Mouse (Mus musculus) gastrocnemius, postnatal 14 days (tissue): ENCODE measurements around the gene Babam2. TPM values are rescaled to one million over a fixed set of nuclear protein-coding genes. Genes with fewer than 3 reads are reported as not detected.

ENCODE experiments used
- DNase-seq: peaks from one replicate; pipeline ENCODE4 v3.0.0; 2021; ENCODE audit warnings: mixed read lengths
- intact Hi-C: fragments of 180-260 bp; cut with DNase I; formaldehyde crosslinking; loops from one replicate; pipeline ENCODE4 v1.15.1; 2025; ENCODE audit warnings: low total_unique reads
- total RNA-seq, 2 experiments: library from RNA; stranded (reverse); gene quantifications; 2 replicates each; pipeline ENCODE4 v1.2.3; 2021

Babam2 gene
- total RNA-seq, 2 experiments from 2014 or later = 34.7 to 35.7 TPM

DNA sequence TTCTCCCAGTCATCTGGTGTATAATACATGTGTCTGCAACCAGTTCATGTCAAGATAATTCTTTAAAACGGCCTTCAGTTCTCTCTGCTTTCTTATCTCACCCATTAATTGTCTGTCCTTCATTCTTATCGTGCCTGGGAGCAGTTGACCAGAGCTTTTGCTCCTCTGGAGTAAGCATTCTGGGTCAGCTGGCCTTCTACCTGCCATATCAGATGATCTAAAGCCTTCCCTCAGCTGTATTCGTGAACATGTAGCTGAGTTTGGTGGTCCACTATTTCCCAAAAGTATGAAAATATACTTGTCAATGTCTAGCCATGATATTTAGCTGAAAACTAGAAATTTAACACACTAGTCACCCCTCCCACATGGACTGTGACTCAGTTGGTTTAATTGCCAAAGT lies 304.3 kb downstream of the Babam2 start:
- intact Hi-C loops = no loop called here
- DNase-seq = no peak

DNA sequence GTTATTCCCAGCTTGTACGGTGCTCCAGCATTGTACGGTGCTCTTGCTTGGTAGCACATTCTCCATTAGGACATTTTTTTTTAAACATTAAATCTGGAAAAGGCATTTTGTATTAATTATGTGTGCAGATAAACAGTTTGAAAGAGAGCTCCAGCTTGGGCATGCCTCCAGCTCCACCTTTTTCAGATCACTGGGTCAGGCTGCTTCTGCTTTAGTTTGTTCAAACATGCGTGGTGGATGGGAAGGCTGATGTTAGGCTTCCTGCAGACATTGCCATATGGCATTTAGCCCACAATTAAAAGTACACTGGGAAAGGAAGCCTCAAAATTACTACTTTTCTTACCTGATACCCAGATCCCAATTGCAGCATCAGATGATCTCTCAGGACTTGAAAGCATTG lies 310.9 kb downstream of the Babam2 start:
- DNase-seq = no peak
- intact Hi-C loops = no loop called here

GRCm38 (mm10) chr5:32010056-32010455 lies 312.6 kb downstream of the Babam2 start:
- intact Hi-C loops = no loop called here
- DNase-seq = no peak

DNA sequence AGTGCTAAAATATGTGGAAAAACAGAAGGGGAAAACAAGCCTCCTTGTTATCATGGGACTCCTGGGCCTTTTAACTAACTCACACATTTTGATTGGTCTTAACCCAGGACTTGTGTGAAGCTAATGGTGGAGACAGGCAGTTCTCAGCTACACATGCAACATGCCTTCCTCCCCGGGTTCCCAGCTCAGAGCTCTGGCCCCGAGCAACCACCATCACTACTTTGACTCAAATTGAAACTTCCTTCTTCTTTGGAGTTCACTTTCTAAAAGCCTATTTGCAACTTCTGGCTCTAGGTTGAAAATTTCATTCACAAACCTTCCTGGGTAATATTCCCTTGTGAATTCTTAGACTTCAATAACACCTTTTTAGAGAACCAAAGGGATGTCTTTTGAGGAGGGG lies 315.6 kb downstream of the Babam2 start:
- intact Hi-C loops = no loop called here
- DNase-seq = no peak

DNA sequence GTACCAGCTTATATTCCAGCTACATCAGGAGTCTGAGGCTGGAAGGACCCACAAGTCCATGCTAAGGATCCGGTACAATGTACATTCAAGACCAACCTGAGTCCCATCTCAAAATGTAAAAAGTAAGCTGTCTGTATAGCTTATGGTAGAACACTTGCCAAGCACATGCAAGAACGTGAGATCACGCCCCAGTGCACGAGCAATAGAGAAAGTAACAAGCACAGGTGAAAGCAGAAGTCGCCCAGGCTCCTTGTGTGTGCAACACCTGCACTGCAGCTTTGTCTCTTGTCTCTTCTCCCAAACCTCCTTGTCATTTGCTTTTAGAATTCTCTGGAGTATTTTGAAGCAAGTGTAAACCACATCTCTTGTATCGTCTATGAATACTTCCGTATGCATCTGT lies 317.3 kb downstream of the Babam2 start:
- no peak for DNase-seq

DNA sequence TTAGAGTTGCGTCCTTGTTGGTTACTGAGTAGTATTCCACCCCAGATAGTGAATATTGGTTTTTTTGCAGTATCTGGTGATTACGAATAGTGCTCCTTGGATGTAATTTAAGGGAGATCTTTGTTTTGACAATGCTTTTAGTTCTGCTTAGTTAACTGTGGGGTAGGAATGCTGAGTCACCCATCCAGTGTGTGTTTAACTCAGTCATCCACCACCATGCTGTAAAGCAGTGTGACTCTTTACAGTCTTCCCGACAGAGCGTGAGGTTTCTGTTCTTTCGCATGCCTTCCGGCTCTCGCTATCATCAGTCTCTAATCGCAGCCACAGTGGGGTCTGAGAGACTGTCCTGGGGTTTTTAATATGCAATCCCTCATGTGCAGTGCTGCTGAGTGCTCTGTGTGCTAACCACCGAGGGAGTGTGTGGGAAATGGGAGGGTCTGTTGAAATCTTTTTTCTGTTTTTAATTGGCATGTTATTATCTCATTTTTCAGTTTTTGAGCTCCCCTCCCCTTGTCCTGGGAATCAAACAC lies 318.5 kb downstream of the Babam2 start:
- intact Hi-C loops = no loop called here
- no peak for DNase-seq

More for the DNA sequence above, 317.3 kb downstream of the Babam2 start:
- intact Hi-C loops = no loop called here

DNA sequence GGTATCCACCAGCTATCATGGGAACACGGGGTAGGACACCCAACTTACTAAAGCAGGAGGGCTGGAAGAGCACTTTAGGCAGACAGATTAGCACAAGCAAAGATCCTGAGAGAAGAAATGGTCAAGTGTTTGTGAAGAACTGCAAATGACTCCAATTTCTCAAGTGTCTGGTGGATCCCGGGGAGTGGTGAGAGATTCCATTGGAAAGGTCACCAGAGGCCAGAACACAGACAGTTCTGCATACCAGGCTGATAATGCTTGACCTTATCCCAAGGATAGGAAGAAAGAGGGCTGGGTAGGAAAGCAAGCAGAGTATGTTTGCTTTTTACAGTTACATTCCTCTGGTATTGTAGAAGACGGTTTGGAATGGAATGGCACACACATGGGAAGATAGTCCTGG lies 320.2 kb downstream of the Babam2 start:
- no peak for DNase-seq
- intact Hi-C loops = no loop called here

DNA sequence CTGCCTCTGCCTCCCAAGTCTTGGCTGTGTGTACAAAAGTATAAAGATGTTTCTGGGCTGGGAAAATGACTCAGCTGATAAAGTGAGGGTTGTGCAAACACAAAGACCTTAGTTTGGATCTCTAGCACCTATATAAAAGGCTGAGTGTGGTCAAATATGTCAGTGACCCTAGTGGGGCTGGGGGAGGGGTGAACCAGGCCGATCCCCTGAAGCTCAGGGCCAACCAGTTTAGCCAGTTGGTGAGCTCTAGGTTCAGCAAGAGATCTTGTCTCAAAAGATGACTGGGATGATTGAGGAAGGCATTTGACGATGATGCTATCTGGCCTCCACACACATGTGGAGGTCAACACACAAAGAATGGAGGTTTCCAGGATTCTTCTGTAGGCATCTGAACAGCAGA lies 320.8 kb downstream of the Babam2 start:
- DNase-seq = no peak
- intact Hi-C loops = no loop called here

DNA sequence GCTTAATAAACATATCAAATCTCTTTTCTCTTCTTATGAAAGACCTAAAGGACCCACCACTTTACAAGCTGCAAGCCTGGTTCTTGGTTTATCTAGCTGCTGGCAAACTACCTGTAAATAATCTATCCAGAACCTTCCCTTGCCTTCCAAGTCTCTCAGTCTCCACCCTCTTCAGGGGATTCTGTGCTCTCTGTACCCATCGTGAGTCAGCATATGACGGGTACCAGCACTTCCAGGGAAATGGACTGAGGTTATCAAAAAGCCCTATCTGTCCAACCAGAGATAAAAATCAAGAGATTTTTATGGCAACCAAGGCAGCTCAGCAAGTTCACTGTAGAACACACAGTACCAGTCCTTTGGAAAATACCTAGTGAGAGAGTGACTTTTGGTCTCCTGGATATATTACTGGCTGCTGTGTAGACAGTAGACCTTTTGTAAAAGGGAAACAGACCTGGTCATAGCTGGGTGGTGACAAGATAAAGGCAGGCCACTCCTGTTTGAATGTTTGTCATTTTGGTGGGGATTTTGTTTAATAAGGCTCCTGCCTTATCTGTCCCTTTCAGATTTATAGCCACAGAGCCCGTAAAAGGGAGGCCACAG lies 332.4 kb downstream of the Babam2 start:
- no peak for DNase-seq
- intact Hi-C loops = no loop called here

- intact Hi-C loops = no loop called here
- no peak for DNase-seq
Observed at GRCm38 (mm10) chr5:32033185-32033584, 335.7 kb downstream of the Babam2 start.

GRCm38 (mm10) chr5:32033621-32034020 lies 336.1 kb downstream of the Babam2 start:
- intact Hi-C loops = no loop called here
- DNase-seq = no peak

GRCm38 (mm10) chr5:32034475-32035054 lies 337.1 kb downstream of the Babam2 start:
- intact Hi-C loops = no loop called here
- DNase-seq = no peak

DNA sequence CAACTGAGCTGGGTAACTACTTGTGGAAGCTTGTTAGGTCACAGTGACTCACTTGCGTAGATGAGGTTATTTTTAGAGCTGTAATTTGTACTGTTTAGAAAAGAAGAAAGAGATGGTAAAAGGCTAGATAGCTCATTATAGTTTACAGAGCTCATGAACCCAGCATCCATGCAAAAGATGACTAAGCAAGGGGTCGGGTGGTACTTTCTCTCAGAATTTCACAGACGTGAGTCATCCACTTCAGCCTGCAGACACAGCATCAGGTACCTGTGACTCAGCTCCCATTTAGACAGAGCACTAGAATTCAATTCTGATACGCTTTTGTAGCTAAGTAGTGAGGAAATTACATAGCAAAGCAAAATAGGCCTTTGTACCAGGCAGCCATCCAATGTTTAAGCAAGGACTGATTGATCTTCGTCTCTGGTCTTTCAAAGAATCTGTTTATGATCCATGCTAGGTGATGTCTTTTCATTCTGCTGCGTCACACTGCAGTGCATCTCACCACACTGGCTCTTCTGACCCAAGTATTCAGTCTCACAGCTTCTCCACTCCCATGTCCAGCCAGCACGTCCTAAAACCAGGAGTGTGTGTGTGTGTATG lies 338.3 kb downstream of the Babam2 start:
- DNase-seq = no peak
- intact Hi-C loops = no loop called here

GRCm38 (mm10) chr5:32036896-32037295 lies 339.4 kb downstream of the Babam2 start:
- no peak for DNase-seq
- intact Hi-C loops = no loop called here

GRCm38 (mm10) chr5:32037546-32037945 lies 340.1 kb downstream of the Babam2 start:
- no peak for DNase-seq
- intact Hi-C loops = no loop called here

GRCm38 (mm10) chr5:32038994-32039393 lies 341.5 kb downstream of the Babam2 start:
- intact Hi-C loops = no loop called here
- DNase-seq = no peak

GRCm38 (mm10) chr5:32039511-32039910 lies 342.0 kb downstream of the Babam2 start:
- intact Hi-C loops = no loop called here

DNA sequence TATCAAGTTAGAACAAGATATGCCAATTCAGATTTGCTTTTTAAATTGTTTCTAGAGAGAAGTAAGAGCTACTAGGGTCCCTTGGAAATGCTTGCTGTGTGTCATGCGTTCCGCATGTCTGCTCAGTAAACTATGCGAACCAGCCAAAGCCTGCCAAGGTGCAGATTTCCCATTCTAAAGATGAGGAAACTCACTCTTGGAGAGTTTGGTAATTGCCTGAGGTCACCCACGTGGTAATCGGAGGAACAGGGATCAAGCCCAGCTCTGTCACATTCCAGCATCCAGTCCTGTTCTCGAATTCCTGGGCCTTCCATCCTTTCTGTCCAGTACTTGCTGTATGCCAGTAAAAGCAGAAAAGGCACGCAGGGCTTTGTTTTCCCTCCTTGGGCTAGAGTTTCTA lies 345.7 kb downstream of the Babam2 start:
- intact Hi-C loops = no loop called here
- no peak for DNase-seq

More at GRCm38 (mm10) chr5:32039511-32039910, 342.0 kb downstream of the Babam2 start:
- DNase-seq = no peak

DNA sequence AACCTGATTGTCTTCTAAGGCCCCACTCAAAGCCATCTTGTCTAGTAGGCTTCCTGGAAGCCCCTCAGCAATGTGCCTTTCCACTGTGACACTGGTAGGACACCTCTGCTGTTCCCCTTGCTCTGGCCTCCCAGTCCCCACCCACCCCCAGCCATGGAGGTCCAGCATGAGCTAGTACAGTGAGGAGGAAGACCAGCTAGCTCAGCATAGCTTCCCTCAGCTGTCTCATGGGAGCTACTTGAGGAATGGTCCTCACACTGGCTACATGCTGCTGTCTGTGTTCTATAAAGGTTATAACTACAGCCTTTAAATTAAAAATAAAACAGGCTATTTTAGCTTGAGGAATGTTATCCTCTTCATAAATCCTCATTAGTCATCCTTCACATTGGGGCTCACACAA lies 346.5 kb downstream of the Babam2 start:
- DNase-seq = no peak
- intact Hi-C loops = no loop called here

DNA sequence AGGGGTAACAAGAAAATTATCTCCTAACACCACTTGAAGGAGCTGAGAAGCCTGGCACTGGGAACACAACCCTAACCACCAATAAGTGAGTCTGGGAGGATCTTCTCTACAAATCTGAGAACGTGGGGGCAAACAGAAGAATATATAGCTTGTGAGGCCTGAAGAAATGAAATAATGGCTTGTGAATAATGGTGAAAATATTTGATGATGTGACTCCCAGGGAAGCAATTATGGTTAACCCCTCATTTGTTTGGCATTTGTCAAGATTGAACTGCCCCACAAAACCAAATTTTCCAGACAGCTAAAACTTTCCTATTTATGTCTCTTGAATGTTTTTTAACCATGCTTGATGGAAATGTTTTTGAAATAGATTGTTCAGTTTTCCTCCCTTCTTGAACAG lies 354.4 kb downstream of the Babam2 start:
- DNase-seq = no peak
- intact Hi-C loops = no loop called here

DNA sequence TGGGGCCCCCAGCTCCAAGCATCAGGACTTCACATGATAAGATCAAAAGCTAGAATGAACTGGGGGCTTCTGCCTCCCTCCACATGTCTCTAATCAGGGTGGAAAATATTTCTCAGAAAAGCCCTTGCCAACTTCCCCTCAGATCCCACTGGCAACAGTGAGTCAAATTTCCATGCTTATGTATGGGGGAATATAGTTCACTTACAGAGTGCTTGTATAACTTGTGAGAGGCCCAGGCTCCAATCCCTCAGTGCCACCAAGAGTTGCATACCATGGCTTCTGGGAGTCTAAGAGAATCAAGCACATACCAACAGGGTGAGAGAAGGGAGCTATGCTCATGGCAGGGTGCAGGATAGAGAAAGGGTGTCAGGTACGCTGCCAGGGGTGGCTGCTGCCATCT lies 355.0 kb downstream of the Babam2 start:
- intact Hi-C loops = no loop called here
- no peak for DNase-seq
